Mouse (Mus musculus) hindbrain, postnatal 0 days (tissue): Measurements from ENCODE around the gene Hebp1. TPM values are rescaled to one million over a fixed set of nuclear protein-coding genes. Genes with fewer than 3 reads are reported as not detected.

Experiments
- ATAC-seq: fragments of 200-750 bp; cut with Nextera tagmentation; 2 replicates; pipeline ENCODE4 v1.8.0; 2017; ENCODE audit warnings: mild to moderate bottlenecking, moderate TSS enrichment, moderate library complexity
- DNase-seq: peaks from one replicate; pipeline ENCODE4 v3.0.0-alpha.2; 2015; ENCODE audit warnings: low spot score
- H3K27ac ChIP-seq: fragments of 300-500 bp; sonication (generic); 2 replicates; pipeline ENCODE4 v1.5.1; 2014; ENCODE audit warnings: mild to moderate bottlenecking
- H3K27me3 ChIP-seq: fragments of 300-500 bp; sonication (generic); 2 replicates; pipeline ENCODE4 v1.6.1; 2014; ENCODE audit warnings: low read length, mixed read lengths; ENCODE audit not compliant: insufficient read depth
- H3K36me3 ChIP-seq: fragments of 300-500 bp; sonication (generic); 2 replicates; pipeline ENCODE4 v1.6.1; 2014; ENCODE audit warnings: low read length, mixed read lengths; ENCODE audit not compliant: insufficient read depth
- H3K4me1 ChIP-seq: fragments of 300-500 bp; sonication (generic); 2 replicates; pipeline ENCODE4 v1.6.1; 2014; ENCODE audit warnings: antibody characterized with exemption, low read length, mixed read lengths; ENCODE audit not compliant: insufficient read depth
- H3K4me2 ChIP-seq: fragments of 300-500 bp; sonication (generic); 2 replicates; pipeline ENCODE4 v1.6.1; 2014; ENCODE audit warnings: low read depth, mild to moderate bottlenecking, low read length, moderate library complexity, mixed read lengths
- H3K4me3 ChIP-seq: fragments of 300-500 bp; sonication (generic); 2 replicates; pipeline ENCODE4 v1.5.1; 2014; ENCODE audit warnings: low read length
- H3K9ac ChIP-seq: fragments of 300-500 bp; sonication (generic); replicated peaks from 2 replicates; pipeline ENCODE4 v1.6.1; 2014; ENCODE audit warnings: mild to moderate bottlenecking, low read length, moderate library complexity, mixed read lengths
- H3K9me3 ChIP-seq: fragments of 300-500 bp; sonication (generic); 2 replicates; pipeline ENCODE4 v1.6.1; 2016; ENCODE audit warnings: low read length, mixed read lengths
- CTCF ChIP-seq: IDR thresholded peaks from 2 replicates; pipeline ENCODE4 v1.5.1; 2016; ENCODE audit warnings: antibody characterized with exemption, control low read depth, low read depth
- WGBS: fragments of 180-500 bp; shearing (Covaris S2); extraction: QIAGEN DNeasy Blood & Tissue Kit; methylation state at CpG from one replicate; pipeline ENCODE4 v1.1.7; 2014; 5-methylcytosine and 5-hydroxymethylcytosine counted together
- polyA plus RNA-seq: library from polyadenylated mRNA; unstranded; fragments of >200 nt; fragmentation: Nextera tagmentation; extraction: Ambion mirVana; gene quantifications from 2 replicates; pipeline ENCODE4 v1.2.1, GENCODE M21; 2015
- total RNA-seq: library from RNA; depleted of rRNA; stranded (reverse); fragments of >200 nt; gene quantifications from 2 replicates; pipeline ENCODE4 v1.2.3, GENCODE M21; 2014

Gene Hebp1
- total and polyA plus RNA-seq, 2 experiments from 2014 or later: 5.7 to 13.2 TPM

DNA sequence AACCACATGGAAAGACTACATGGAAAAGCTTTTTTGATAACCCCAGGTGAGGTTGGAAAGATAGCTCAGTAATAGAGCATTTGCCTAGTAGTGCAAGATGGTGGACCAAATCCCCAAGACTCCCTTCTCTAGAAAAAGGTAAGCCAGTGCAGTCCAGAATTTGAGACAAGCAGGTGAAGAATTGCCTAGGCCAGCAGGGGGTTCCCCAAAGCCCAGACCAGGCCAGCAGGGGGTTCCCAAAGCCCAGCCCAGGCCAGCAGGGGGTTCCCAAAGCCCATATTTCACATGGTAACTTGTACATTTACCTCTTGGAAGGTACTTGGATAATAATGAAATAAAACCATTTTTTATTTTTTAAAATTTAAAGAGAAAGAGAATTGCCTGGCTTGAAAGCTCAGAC lies 20.6 kb downstream of the Hebp1 start:
- Histone ChIP-seq H3K4me3 (no peak overlapping the region), H3K27me3 (no peaks in the 10 kb centered on the region), H3K27ac (no peak overlapping the region), H3K4me2 (no peak overlapping the region), H3K9me3 (no peaks in the 10 kb centered on the region), H3K9ac (no peak overlapping the region), H3K4me1 (no peaks in the 10 kb centered on the region), H3K36me3 (no peaks in the 10 kb centered on the region)
- ATAC-seq: no peak
- no peak for TF ChIP-seq CTCF
- DNase-seq: no peak

DNA sequence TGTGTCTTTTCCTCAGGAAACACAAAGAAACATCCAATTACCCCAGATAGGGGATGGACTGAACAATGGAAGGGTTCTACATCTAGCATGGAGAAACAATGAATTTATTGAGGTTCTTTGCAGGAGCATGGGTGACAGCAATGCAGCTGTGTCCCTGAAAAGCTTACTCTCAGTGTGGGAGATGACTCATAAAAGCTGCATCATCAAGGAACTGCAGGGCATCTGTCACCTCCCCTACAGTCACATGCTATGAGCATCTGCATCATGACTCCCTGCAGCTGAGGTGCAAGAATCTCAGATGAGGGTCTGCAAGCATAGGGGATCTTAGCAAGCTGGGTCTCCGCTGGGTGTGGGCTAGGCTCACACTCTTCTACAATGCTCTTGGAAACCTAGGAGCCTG lies 22.8 kb downstream of the Hebp1 start:
- DNase-seq: no peak
- 100% methylated on average over 1 of the region's 1 CpGs for WGBS
- Histone ChIP-seq H3K9ac (no peak overlapping the region), H3K4me3 (no peak overlapping the region), H3K36me3 (no peaks in the 10 kb centered on the region), H3K27ac (no peak overlapping the region), H3K4me1 (no peaks in the 10 kb centered on the region), H3K9me3 (no peaks in the 10 kb centered on the region), H3K4me2 (no peak overlapping the region), H3K27me3 (no peaks in the 10 kb centered on the region)
- ATAC-seq: no peak
- TF ChIP-seq CTCF: no peak

DNA sequence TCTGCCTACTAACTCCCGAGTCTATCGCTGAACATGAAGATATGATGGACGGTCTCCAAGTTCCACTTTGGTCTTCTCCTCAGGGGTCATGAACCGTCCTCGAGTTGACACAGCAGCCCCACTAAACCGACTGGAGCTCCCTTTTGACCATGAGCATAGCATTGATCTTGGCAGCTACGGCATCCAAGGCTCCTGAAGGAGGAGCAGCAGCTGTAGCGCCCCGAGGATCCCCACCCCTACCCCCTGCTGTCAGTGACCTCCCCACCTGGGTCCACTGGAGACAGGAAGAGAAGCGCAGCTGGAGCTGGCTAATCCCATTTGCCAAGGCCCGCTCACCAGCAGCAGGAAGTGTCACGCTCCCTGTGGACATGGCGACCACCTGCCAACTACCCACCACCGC lies 26.1 kb downstream of the Hebp1 start:
- 69% methylated on average over 14 of the region's 14 CpGs for WGBS
- Histone ChIP-seq H3K27ac (no peak overlapping the region), H3K9me3 (no peaks in the 10 kb centered on the region), H3K4me2 (no peak overlapping the region), H3K27me3 (no peaks in the 10 kb centered on the region), H3K4me3 (no peak overlapping the region), H3K36me3 (no peaks in the 10 kb centered on the region), H3K4me1 (no peaks in the 10 kb centered on the region), H3K9ac (no peak overlapping the region)
- no peak for TF ChIP-seq CTCF
- ATAC-seq (no peak), DNase-seq (no peak)

DNA sequence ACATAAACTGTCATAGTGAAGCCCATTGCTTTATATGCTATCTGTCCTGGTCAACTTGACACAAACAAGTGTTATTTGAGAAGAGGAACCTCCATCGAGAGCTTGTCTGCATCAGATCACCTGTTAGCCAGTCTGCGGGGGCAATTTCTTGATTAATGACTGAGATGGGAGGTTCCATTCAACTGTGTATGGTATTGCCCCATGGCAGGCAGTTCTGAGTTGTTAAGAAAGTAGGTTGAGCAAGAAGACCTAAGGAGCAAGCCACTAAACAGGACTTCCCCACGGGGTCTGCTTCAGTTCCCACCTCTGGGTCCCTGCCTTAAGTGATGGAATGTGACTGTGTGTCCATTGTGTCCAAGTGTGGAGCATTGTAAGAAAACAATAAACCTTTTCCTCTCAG lies 28.6 kb downstream of the Hebp1 start:
- DNase-seq (no peak), ATAC-seq (no peak)
- Histone ChIP-seq H3K9ac (no peak overlapping the region), H3K4me2 (no peak overlapping the region), H3K9me3 (no peaks in the 10 kb centered on the region), H3K4me1 (no peaks in the 10 kb centered on the region), H3K4me3 (no peak overlapping the region), H3K27me3 (no peaks in the 10 kb centered on the region), H3K36me3 (no peaks in the 10 kb centered on the region), H3K27ac (no peak overlapping the region)
- no peak for TF ChIP-seq CTCF
- WGBS: 84% methylated on average over 3 of the region's 3 CpGs

DNA sequence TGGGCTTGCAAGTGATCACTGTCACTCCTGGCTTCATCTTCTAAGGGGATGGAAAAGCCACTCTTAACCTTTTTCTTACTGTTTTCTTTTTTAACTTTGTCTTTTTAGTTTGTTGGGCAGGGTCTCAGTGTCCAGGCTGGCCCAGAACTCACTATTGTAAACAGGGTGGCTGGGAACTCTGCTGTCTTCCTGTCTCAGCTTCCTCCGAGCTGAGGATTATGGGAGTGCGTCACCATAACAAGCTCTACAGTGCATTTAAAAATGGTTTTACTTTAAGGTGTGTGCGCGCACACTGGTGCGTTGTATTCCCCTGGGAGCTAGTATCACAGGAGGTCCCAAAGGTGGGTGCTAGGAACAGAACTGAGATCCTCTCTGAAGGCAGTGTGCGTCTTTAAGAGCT lies 29.4 kb downstream of the Hebp1 start:
- peak overlapping the region; percentile 77; the same call in 1 of the 2 replicates for H3K9ac ChIP-seq
- H3K36me3 ChIP-seq: no peaks in the 10 kb centered on the region
- no peak for TF ChIP-seq CTCF
- H3K4me3 ChIP-seq: peak overlapping the region; percentile 50
- no peaks in the 10 kb centered on the region for H3K9me3 ChIP-seq
- H3K4me2 ChIP-seq: peak overlapping the region; percentile 76
- 76% methylated on average over 6 of the region's 6 CpGs for WGBS
- no peaks in the 10 kb centered on the region for H3K27me3 ChIP-seq
- H3K27ac ChIP-seq: peak overlapping the region; percentile 85
- no peak for ATAC-seq
- no peak for DNase-seq
- H3K4me1 ChIP-seq: no peaks in the 10 kb centered on the region

DNA sequence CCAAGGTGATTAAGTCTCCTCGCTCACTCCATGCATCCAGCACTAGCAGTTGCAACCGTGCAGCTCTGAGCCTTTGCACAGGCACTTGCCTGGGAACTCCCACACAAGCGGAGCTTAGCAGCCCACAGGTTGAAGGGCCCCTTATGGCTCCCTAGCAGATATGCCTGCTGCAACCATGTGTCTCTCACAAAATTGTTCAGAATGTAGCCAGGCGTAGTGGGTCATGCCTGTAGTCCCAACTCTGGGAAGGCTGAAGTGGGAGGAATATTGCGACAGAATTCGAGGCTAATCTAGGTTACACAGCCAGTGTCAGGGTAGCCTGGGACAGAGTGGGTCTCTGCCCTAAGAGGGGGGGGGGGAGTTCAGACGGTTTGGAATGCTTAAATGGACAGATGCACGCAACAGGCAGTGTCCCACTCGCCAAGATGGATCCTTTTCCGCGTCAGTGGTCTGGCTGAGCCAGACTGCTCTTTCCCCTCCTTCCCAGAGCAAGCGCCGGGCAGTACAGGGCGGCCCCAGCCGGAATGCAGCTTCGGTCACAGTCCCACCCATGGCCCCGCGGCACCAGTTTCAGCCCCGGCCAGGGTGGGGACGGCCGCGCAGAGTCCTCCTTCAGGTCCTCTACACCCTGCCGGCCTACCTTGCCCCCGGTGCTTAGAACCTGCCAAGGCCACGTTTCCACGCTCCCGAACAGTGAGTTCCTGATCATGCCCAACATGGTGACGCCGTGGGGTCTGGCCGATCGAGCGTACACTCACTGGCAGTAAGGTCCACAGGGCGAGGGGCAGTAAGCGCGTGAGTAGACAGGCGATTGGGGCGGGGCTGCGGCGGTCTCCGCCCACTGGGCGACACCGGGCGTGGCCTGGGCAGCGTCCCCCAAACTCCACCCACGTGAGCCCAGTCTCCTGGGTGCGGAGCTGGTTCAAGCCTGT lies 30.2 kb downstream of the Hebp1 start:
- Histone ChIP-seq H3K9me3 (no peaks in the 10 kb centered on the region), H3K9ac (peak overlapping the region; percentile 77), H3K27ac (peak overlapping the region; percentile 85), H3K4me2 (peak overlapping the region; percentile 76), H3K4me3 (peak overlapping the region; percentile 50), H3K4me1 (no peaks in the 10 kb centered on the region), H3K36me3 (no peaks in the 10 kb centered on the region), H3K27me3 (no peaks in the 10 kb centered on the region)
- WGBS: 4% methylated on average over 43 of the region's 46 CpGs
- TF ChIP-seq CTCF: no peak
- peak; percentile 96 for ATAC-seq
- peak; percentile 81 for DNase-seq

DNA sequence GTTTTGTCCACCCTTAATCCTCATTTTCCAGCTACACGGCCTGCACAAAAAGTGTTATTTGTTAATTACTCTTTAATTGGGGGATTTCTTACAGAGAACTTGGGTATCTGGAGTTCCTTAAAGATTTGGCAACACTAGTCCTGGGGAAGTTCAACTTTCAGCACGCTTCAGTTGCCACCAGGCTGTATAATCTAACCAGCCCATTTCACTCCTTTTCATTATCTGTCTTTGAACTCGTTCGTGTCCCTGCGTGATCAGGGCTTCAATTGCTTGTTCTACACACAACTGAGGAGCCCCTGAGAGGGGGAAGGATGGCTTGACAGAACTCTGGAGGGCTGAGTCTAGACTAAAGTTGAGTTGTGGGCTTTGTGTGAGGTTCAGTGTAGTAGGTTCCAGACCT lies 31.1 kb downstream of the Hebp1 start:
- Histone ChIP-seq H3K9me3 (no peaks in the 10 kb centered on the region), H3K27ac (peak overlapping the region; percentile 85; the same call in 1 of the 2 replicates), H3K4me2 (peak overlapping the region; percentile 76; the same call in 1 of the 2 replicates), H3K9ac (no peak overlapping the region), H3K4me3 (no peak overlapping the region), H3K36me3 (no peaks in the 10 kb centered on the region), H3K27me3 (no peaks in the 10 kb centered on the region), H3K4me1 (no peaks in the 10 kb centered on the region)
- TF ChIP-seq CTCF: no peak
- DNase-seq: no peak
- no peak for ATAC-seq
- WGBS: 57% methylated on average over 5 of the region's 5 CpGs
